Mouse (Mus musculus) brain, adult 10 weeks (tissue): ENCODE measurements around the gene Fbl. TPM values are rescaled to one million over a fixed set of nuclear protein-coding genes. Genes with fewer than 3 reads are reported as not detected.

Experiments used
- polyA plus RNA-seq: library from polyadenylated mRNA; stranded (reverse); fragments of 350-450 nt; fragmentation: Illumina TruSeq; extraction: RNeasy Lipid Tissue Mini Kit (QIAGEN cat#74804); gene quantifications from one replicate; pipeline ENCODE4 v1.2.3, GENCODE M21; 2015; ENCODE audit warnings: low read depth, low replicate concordance

The Fbl gene
- polyA plus RNA-seq, result 60.8 TPM

GRCm38 (mm10) chr7:28169489-28170422 lies at the start of gene Fbl:
Gene Fbl, plus strand, starts transcription at chr7:28169710.

GRCm38 (mm10) chr7:28129166-28129565 lies 40.3 kb upstream of the Fbl start, which contains the start of gene 9530053A07Rik:
Gene 9530053A07Rik, plus strand, starts transcription at chr7:28129466.

DNA sequence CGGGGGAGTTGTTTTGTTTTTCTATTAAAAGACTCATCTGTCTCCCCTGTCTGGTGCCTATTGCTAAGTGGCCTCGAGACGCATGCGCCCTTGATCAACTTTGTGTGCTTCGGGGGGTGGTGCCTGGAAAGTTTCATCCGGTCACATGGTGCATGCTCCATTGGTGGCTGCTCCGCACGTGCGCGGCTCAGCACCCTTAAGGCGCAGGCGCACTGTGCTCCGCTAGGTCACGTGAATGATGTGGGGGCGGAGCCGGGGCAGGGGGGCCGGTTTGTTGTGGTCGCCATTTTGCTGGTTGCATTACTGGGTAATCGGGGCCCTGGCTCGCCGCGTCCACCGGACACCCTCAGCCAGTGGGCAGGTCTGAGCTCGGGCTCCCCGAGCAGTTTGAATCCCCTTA lies 9.7 kb downstream of the Fbl start, which contains the start of gene Dyrk1b:
Gene Dyrk1b, plus strand, starts transcription at position 242 of the 400 bp plus-strand sequence.

Other genes with a start within 250 kb of the Fbl start
- 9.4 TPM for gene Zfp974, start 240.2 kb upstream of the Fbl start, polyA plus RNA-seq
- 14.2 TPM for gene Zfp780b, start 190.5 kb upstream of the Fbl start, polyA plus RNA-seq
- gene Zfp850, start 155.6 kb upstream of the Fbl start, polyA plus RNA-seq, result 4.6 TPM
- gene Psmc4, start 119.6 kb upstream of the Fbl start, polyA plus RNA-seq, result 177 TPM
- gene Fcgbp, start 98.5 kb upstream of the Fbl start, polyA plus RNA-seq, result 0.06 TPM
- 0.04 TPM for gene 9530053A07Rik, start 40.2 kb upstream of the Fbl start, polyA plus RNA-seq
- gene Dyrk1b, start 9.8 kb downstream of the Fbl start, polyA plus RNA-seq, result 17.0 TPM
- gene Eid2, start 98.2 kb downstream of the Fbl start, polyA plus RNA-seq, result 47.8 TPM
- gene Eid2b, start 108.0 kb downstream of the Fbl start, polyA plus RNA-seq, result 25.0 TPM
- 0.74 TPM for gene Selenov, start 121.5 kb downstream of the Fbl start, polyA plus RNA-seq
- gene Dll3, start 132.5 kb downstream of the Fbl start, polyA plus RNA-seq, result 1.0 TPM
- 48.9 TPM for gene Timm50, start 142.4 kb downstream of the Fbl start, polyA plus RNA-seq
- 94.6 TPM for gene Supt5, start 169.0 kb downstream of the Fbl start, polyA plus RNA-seq
- gene Rps16, start 180.9 kb downstream of the Fbl start, polyA plus RNA-seq, result 704 TPM
- 4.3 TPM for gene Plekhg2, start 202.9 kb downstream of the Fbl start, polyA plus RNA-seq
- gene Zfp36, start 210.5 kb downstream of the Fbl start, polyA plus RNA-seq, result 2.7 TPM
- gene Med29, start 223.0 kb downstream of the Fbl start, polyA plus RNA-seq, result 31.3 TPM
- 102 TPM for gene Paf1, start 223.2 kb downstream of the Fbl start, polyA plus RNA-seq